Mouse (Mus musculus) 416B (cell line): ENCODE data around the gene Olfr972.
A peak's percentile ranks its signal among the peaks of the same experiment; 100 is the strongest.
"Not testable (repeated sequence)": the region's sequence is repeated elsewhere in the genome, so short reads cannot be mapped to it uniquely, and the experiment has no call there.

Experiments used
- DNase-seq: peaks from one replicate; pipeline ENCODE4 v3.0.0; 2011; ENCODE audit warnings: low read depth

The Olfr972 gene

DNA sequence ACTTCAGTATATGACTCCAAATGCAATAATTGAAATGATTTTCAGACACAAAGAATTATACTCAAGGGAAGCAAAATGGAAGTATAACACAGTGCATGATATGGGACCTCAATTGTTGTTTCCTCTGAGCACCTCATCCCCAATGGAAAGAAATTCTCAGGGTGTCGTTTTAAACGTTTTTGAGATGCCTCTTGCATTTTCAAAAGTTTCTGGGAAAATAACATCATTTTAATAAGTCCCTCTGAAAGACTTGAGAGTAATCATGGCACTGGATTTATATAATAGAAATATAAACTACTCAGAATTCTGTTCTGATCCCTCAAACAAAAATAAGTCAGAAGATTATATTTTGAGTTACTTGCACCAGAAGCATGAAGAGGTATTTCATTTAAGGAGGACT is at the start of gene Olfr972:
TSS of gene Olfr972 (plus strand) at position 301 of the 400 bp plus-strand sequence.
- no peak for DNase-seq

DNA sequence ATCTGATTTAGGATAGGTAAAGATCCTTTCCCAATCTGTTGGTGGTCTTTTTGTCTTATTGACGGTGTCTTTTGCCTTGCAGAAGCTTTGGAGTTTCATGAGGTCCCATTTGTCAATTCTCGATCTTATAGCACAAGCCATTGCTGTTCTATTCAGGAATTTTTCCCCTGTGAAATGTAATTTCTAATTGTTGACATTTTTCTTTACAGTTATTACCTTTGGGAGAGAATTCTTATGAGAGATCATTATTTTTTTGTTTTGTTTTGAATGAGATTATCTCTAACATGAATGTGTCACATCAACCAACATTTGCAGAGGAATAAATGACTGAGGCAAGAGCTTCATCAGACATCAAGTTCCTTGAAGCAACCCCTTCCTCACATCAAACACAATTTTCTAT is 29.6 kb upstream of the Olfr972 start, which contains the start of gene Olfr971:
TSS of gene Olfr971 (plus strand) at position 301 of the 400 bp plus-strand sequence.
- not testable (repeated sequence) for DNase-seq

DNA sequence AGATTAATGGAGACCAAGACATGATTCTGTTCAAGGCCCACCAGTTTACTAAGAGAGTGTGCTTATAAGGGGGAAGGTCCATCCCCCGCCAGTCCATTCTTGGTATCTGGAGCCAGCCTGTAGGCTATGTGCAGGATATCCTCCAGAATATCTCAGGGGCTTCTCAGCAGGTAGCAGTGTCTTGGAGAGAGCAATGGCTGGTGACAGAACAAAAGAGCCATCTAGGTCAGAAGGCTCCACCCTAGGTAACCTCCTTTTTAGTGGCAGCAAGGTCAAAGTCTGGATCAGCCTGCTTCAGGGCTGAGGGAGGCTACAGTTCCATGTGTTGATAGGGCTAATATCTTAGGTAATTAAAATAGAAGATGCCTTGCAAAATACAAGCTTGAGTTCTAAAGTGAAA is 5.8 kb downstream of the Olfr972 start:
- DNase-seq = not testable (repeated sequence)

DNA sequence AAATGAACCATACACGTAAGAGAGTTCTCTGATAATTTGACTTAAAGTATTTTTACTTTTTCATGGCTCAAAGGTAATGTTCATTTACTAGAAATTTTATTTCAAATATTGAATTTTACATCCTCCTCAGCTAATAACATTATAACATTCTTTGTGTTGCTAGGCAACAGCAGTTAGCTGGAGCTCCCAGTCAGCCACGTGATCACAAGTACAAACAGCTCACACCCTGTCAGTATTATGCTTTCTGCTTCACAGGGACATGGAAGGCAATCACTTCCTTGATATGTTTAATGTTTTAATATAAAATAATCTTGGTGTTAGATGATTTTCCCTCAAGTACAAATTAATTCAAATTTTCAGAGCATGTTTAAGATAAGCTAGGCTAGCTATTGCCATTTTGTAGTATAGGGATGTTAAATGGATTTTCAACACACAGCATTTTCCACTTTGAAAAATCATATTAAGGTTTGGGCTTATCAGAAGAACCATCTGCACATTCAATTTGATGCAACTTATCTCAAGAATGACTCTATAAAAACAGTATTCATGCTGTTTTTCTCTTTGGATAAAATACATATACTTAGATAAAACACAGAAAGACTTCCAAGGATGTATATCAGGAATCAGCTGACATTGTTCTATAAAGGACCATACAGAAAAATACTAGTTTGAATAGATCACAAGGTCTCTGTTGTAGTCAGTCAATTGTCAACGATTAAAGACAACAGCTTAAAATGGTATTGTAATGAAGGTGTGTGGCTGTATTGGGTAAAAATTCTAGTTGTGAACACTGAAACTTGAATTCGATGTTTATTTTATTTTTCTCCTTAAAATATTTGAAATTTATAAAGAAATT is 11.5 kb downstream of the Olfr972 start:
- DNase-seq = not testable (repeated sequence)

DNA sequence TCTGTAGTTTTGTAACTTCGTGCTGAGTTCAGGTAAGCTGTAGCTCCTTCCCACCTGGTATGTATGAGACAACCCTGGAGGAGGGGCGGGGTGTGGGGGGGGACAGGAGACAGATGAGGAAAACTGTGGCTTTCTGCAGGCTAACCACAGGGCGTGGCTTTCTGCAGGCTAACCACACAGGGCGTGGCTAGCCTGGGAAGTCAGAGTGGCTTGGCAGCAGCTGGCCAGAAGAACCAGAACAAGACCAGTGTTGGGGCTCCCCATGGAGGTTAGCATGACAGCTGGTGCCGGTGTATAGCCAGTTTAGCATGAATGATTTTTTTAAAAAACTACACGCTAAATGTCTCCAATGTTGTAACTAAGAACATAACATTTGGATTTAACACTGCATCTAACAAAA is 38.9 kb downstream of the Olfr972 start:
- DNase-seq = peak; percentile 73

DNA sequence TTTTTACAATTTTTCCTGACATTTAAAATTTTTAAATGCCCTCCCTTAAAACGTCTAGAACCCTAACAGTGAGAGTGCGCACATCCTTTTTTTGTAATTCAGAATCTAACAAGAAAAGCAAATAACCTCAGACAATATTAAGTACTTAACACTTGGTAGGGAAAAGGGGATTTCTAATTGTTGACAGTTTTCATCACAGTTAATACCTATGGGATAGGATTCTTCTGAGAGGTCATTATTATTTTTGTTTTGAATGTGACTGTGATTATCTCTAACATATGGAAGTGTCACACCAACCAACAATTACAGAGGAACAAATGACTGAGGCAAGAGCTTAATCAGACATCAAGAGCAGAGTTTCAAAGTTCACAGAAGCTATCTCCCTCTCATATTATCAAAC is 40.8 kb downstream of the Olfr972 start, which contains the start of gene Olfr229:
TSS of gene Olfr229 (plus strand) at position 301 of the 400 bp plus-strand sequence.
- DNase-seq = no peak

DNA sequence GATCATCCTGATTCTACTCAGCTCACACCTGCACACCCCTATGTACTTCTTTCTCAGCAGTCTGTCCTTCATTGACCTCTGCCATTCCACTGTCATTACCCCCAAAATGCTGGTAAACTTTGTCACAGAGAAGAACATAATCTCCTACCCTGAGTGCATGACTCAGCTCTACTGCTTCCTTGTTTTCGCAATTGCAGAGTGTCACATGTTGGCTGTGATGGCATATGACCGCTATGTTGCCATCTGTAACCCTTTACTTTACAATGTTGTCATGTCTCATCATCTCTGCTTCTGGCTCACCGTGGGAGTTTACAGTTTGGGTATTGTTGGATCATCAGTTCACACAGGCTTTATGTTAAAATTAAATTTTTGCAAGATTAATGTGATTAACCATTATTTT is 43.7 kb downstream of the Olfr972 start:
- peak; percentile 62 for DNase-seq
